Mouse (Mus musculus) mouse trophoblast stem cell (cell line): ENCODE data around the gene Fau.

ENCODE experiments used
- in situ Hi-C, 2 experiments: fragments of 300-500 bp; cut with MseI, MboI; formaldehyde crosslinking; loops; 2 replicates in 1 of 2; 3 replicates in 1 of 2; pipeline ENCODE4 v1.15.1; 2025

Gene Fau

GRCm38 (mm10) chr19:6045366-6046293, 12.0 kb upstream of the Fau start:
- in situ Hi-C loops: no loop called here

- in situ Hi-C loops: no loop called here
Observed at GRCm38 (mm10) chr19:6046294-6047153, 11.1 kb upstream of the Fau start, which contains the start of gene Syvn1. Gene Syvn1, plus strand, starts transcription at chr19:6046576.

- in situ Hi-C loops: no loop called here
Observed at GRCm38 (mm10) chr19:6047154-6047898, 10.3 kb upstream of the Fau start.

- in situ Hi-C loops: no loop called here
Observed at GRCm38 (mm10) chr19:6047899-6048166, 9.8 kb upstream of the Fau start.

GRCm38 (mm10) chr19:6048681-6049410, 8.8 kb upstream of the Fau start:
- in situ Hi-C loops: no loop called here

- in situ Hi-C loops: no loop called here
Observed at GRCm38 (mm10) chr19:6052516-6052915, 5.1 kb upstream of the Fau start.

- in situ Hi-C loops: no loop called here
Observed at GRCm38 (mm10) chr19:6054296-6054695, 3.3 kb upstream of the Fau start.

GRCm38 (mm10) chr19:6056696-6057095, 948 bp upstream of the Fau start:
- in situ Hi-C loops: no loop called here

- in situ Hi-C loops: no loop called here
Observed at GRCm38 (mm10) chr19:6058513-6058912, 869 bp downstream of the Fau start.

GRCm38 (mm10) chr19:6058966-6059365, 1.3 kb downstream of the Fau start:
- in situ Hi-C loops: no loop called here

GRCm38 (mm10) chr19:6061021-6061533, 3.4 kb downstream of the Fau start, which contains the start of gene Znhit2:
Gene Znhit2, plus strand, starts transcription at chr19:6061192.
- in situ Hi-C loops: no loop called here

- in situ Hi-C loops: no loop called here
Observed at GRCm38 (mm10) chr19:6061641-6062302, 4.1 kb downstream of the Fau start.

- in situ Hi-C loops: no loop called here
Observed at GRCm38 (mm10) chr19:6062418-6062817, 4.8 kb downstream of the Fau start.

GRCm38 (mm10) chr19:6063081-6063480, 5.4 kb downstream of the Fau start:
- in situ Hi-C loops: no loop called here

GRCm38 (mm10) chr19:6066571-6066970, 8.9 kb downstream of the Fau start:
- in situ Hi-C loops: no loop called here

- in situ Hi-C loops: no loop called here
Observed at GRCm38 (mm10) chr19:6067011-6067723, 9.5 kb downstream of the Fau start.

- in situ Hi-C loops: no loop called here
Observed at GRCm38 (mm10) chr19:6067724-6068415, 10.2 kb downstream of the Fau start, which contains the start of gene Tm7sf2. Gene Tm7sf2, minus strand, starts transcription at chr19:6068373.

GRCm38 (mm10) chr19:6068951-6069350, 11.3 kb downstream of the Fau start:
- in situ Hi-C loops: no loop called here

GRCm38 (mm10) chr19:6069851-6070250, 12.2 kb downstream of the Fau start:
- in situ Hi-C loops: no loop called here
